Mouse (Mus musculus) frontal cortex, postnatal 25 days (tissue): ENCODE data around the gene B130006D01Rik.
A peak's percentile ranks its signal among the peaks of the same experiment; 100 is the strongest.
"Not testable (repeated sequence)": the region's sequence is repeated elsewhere in the genome, so short reads cannot be mapped to it uniquely, and the experiment has no call there.

Source experiments
- DNase-seq, 2 experiments: peaks; one replicate each; pipeline ENCODE4 v3.0.0; 2022; ENCODE audit warnings: low spot score in 2 of 2

Gene B130006D01Rik

GRCm38 (mm10) chr11:95713225-95713810 is 10.1 kb upstream of the B130006D01Rik start:
- peak; percentile 44 to 52 for DNase-seq

GRCm38 (mm10) chr11:95713811-95714241 is 9.6 kb upstream of the B130006D01Rik start:
- DNase-seq: no peak

GRCm38 (mm10) chr11:95714411-95714810 is 9.0 kb upstream of the B130006D01Rik start:
- no peak for DNase-seq

- no peak for DNase-seq
These were observed 7.3 kb upstream of the B130006D01Rik start for GRCm38 (mm10) chr11:95716136-95716535.

- DNase-seq: no peak
These were observed 4.0 kb upstream of the B130006D01Rik start for GRCm38 (mm10) chr11:95719356-95719755.

GRCm38 (mm10) chr11:95724466-95724865 is 1.1 kb downstream of the B130006D01Rik start:
- DNase-seq: no peak

- DNase-seq: no peak
These were observed 2.8 kb downstream of the B130006D01Rik start for GRCm38 (mm10) chr11:95726156-95726555.

- DNase-seq: no peak
These were observed 4.6 kb downstream of the B130006D01Rik start for GRCm38 (mm10) chr11:95727947-95728346.

GRCm38 (mm10) chr11:95728916-95729907 is 5.8 kb downstream of the B130006D01Rik start:
- no peak for DNase-seq

GRCm38 (mm10) chr11:95734485-95734884 is 11.1 kb downstream of the B130006D01Rik start:
- DNase-seq: no peak

GRCm38 (mm10) chr11:95737811-95738210 is 14.4 kb downstream of the B130006D01Rik start:
- no peak for DNase-seq

- no peak for DNase-seq
These were observed 21.1 kb downstream of the B130006D01Rik start for GRCm38 (mm10) chr11:95744521-95744920.

- no peak for DNase-seq
These were observed 23.4 kb downstream of the B130006D01Rik start for GRCm38 (mm10) chr11:95746821-95747220.

- no peak for DNase-seq
These were observed 24.9 kb downstream of the B130006D01Rik start for GRCm38 (mm10) chr11:95748331-95748730.

GRCm38 (mm10) chr11:95749619-95750018 is 26.2 kb downstream of the B130006D01Rik start:
- no peak for DNase-seq

GRCm38 (mm10) chr11:95750995-95751394 is 27.6 kb downstream of the B130006D01Rik start:
- DNase-seq: peak; percentile 48 to 70

- DNase-seq: not testable (repeated sequence)
These were observed 31.8 kb downstream of the B130006D01Rik start for GRCm38 (mm10) chr11:95755137-95755536.

GRCm38 (mm10) chr11:95760521-95760920 is 37.1 kb downstream of the B130006D01Rik start:
- DNase-seq: no peak

- DNase-seq: no peak
These were observed 39.6 kb downstream of the B130006D01Rik start for GRCm38 (mm10) chr11:95762996-95763395.

- no peak for DNase-seq
These were observed 41.4 kb downstream of the B130006D01Rik start for GRCm38 (mm10) chr11:95764806-95765205.

GRCm38 (mm10) chr11:95765334-95765733 is 41.9 kb downstream of the B130006D01Rik start:
- no peak for DNase-seq

GRCm38 (mm10) chr11:95768244-95768643 is 44.9 kb downstream of the B130006D01Rik start:
- no peak for DNase-seq

GRCm38 (mm10) chr11:95769208-95769607 is 45.8 kb downstream of the B130006D01Rik start:
- no peak for DNase-seq
